Mouse (Mus musculus) neural tube, embryonic 12.5 days (tissue): ENCODE measurements around the gene Nrp2. TPM values are rescaled to one million over a fixed set of nuclear protein-coding genes. Genes with fewer than 3 reads are reported as not detected.

Source experiments
- ATAC-seq: fragments of 200-750 bp; cut with Nextera tagmentation; 2 replicates; pipeline ENCODE4 v1.8.0; 2017; ENCODE audit warnings: low read depth, mild to moderate bottlenecking, moderate TSS enrichment, moderate library complexity; ENCODE audit not compliant: low FRiP score
- H3K27ac ChIP-seq: fragments of 300-500 bp; sonication (generic); 2 replicates; pipeline ENCODE4 v1.5.1; 2016
- H3K27me3 ChIP-seq: fragments of 300-500 bp; sonication (generic); replicated peaks from 2 replicates; pipeline ENCODE4 v1.6.1; 2016; ENCODE audit warnings: mild to moderate bottlenecking
- H3K36me3 ChIP-seq: fragments of 300-500 bp; sonication (generic); 2 replicates; pipeline ENCODE4 v1.6.1; 2016; ENCODE audit warnings: mild to moderate bottlenecking
- H3K4me1 ChIP-seq: fragments of 300-500 bp; sonication (generic); 2 replicates; pipeline ENCODE4 v1.6.1; 2016
- H3K4me2 ChIP-seq: fragments of 300-500 bp; sonication (generic); replicated peaks from 2 replicates; pipeline ENCODE4 v1.6.1; 2016; ENCODE audit warnings: mild to moderate bottlenecking
- H3K4me3 ChIP-seq: fragments of 300-500 bp; sonication (generic); 2 replicates; pipeline ENCODE4 v1.5.1; 2016
- H3K9ac ChIP-seq: fragments of 300-500 bp; sonication (generic); 2 replicates; pipeline ENCODE4 v1.6.1; 2016; ENCODE audit warnings: mild to moderate bottlenecking
- H3K9me3 ChIP-seq: fragments of 300-500 bp; sonication (generic); 2 replicates; pipeline ENCODE4 v1.6.1; 2016; ENCODE audit warnings: mild to moderate bottlenecking
- WGBS: fragments of 180-500 bp; shearing (Covaris S2); methylation state at CpG from one replicate; pipeline ENCODE4 v1.1.7; 2016; 5-methylcytosine and 5-hydroxymethylcytosine counted together
- polyA plus RNA-seq: library from polyadenylated mRNA; unstranded; fragments of >200 nt; fragmentation: Nextera tagmentation; extraction: Ambion mirVana; gene quantifications from 2 replicates; pipeline ENCODE4 v1.2.1, GENCODE M21; 2016

Nrp2 gene
- polyA plus RNA-seq, 1 experiment from 2014 or later, result 44.6 TPM

- ATAC-seq, result peak; percentile 94
- H3K27ac ChIP-seq, result peak overlapping the region; percentile 26
- H3K36me3 ChIP-seq, result no peaks in the 10 kb centered on the region
- 4% methylated on average over 8 of the region's 8 CpGs for WGBS
- H3K4me1 ChIP-seq, result peaks cover 18% of the 10 kb centered on the region
- H3K9me3 ChIP-seq, result no peaks in the 10 kb centered on the region
- no peak overlapping the region for H3K9ac ChIP-seq
- H3K4me2 ChIP-seq, result peak overlapping the region; percentile 40
- no peak overlapping the region for H3K4me3 ChIP-seq
- no peaks in the 10 kb centered on the region for H3K27me3 ChIP-seq
Observed at GRCm38 (mm10) chr1:62850990-62851940, 148.2 kb downstream of the Nrp2 start.

- WGBS, result 76% methylated on average over 9 of the region's 9 CpGs
- H3K27me3 ChIP-seq, result no peaks in the 10 kb centered on the region
- H3K4me3 ChIP-seq, result no peak overlapping the region
- H3K9me3 ChIP-seq, result no peaks in the 10 kb centered on the region
- no peak overlapping the region for H3K9ac ChIP-seq
- H3K36me3 ChIP-seq, result no peaks in the 10 kb centered on the region
- H3K4me2 ChIP-seq, result no peak overlapping the region
- no peak overlapping the region for H3K27ac ChIP-seq
- ATAC-seq, result no peak
- peaks cover 18% of the 10 kb centered on the region for H3K4me1 ChIP-seq
Observed at GRCm38 (mm10) chr1:62853362-62853761, 150.3 kb downstream of the Nrp2 start.

- Histone ChIP-seq H3K4me1 (peaks cover 18% of the 10 kb centered on the region), H3K4me2 (no peak overlapping the region), H3K9me3 (no peaks in the 10 kb centered on the region), H3K36me3 (no peaks in the 10 kb centered on the region), H3K27me3 (no peaks in the 10 kb centered on the region), H3K9ac (no peak overlapping the region), H3K4me3 (no peak overlapping the region), H3K27ac (no peak overlapping the region)
- ATAC-seq, result no peak
- 84% methylated on average over 4 of the region's 4 CpGs for WGBS
Observed at GRCm38 (mm10) chr1:62853996-62854395, 150.9 kb downstream of the Nrp2 start.

GRCm38 (mm10) chr1:62859098-62859497 is 156.0 kb downstream of the Nrp2 start:
- no peak overlapping the region for H3K27ac ChIP-seq
- H3K4me1 ChIP-seq, result peaks cover 7% of the 10 kb centered on the region
- no peaks in the 10 kb centered on the region for H3K9me3 ChIP-seq
- H3K4me3 ChIP-seq, result no peak overlapping the region
- 46% methylated on average over 2 of the region's 2 CpGs for WGBS
- H3K36me3 ChIP-seq, result no peaks in the 10 kb centered on the region
- H3K4me2 ChIP-seq, result no peak overlapping the region
- H3K27me3 ChIP-seq, result no peaks in the 10 kb centered on the region
- no peak for ATAC-seq
- no peak overlapping the region for H3K9ac ChIP-seq

- no peak overlapping the region for H3K4me2 ChIP-seq
- H3K9ac ChIP-seq, result no peak overlapping the region
- H3K4me3 ChIP-seq, result no peak overlapping the region
- peaks cover 7% of the 10 kb centered on the region for H3K4me1 ChIP-seq
- no peaks in the 10 kb centered on the region for H3K27me3 ChIP-seq
- no peak overlapping the region for H3K27ac ChIP-seq
- no peaks in the 10 kb centered on the region for H3K36me3 ChIP-seq
- H3K9me3 ChIP-seq, result no peaks in the 10 kb centered on the region
- ATAC-seq, result no peak
- 75% methylated on average over 9 of the region's 9 CpGs for WGBS
Observed at GRCm38 (mm10) chr1:62859556-62860300, 156.6 kb downstream of the Nrp2 start.

- no peaks in the 10 kb centered on the region for H3K27me3 ChIP-seq
- H3K4me2 ChIP-seq, result no peak overlapping the region
- H3K4me3 ChIP-seq, result no peak overlapping the region
- ATAC-seq, result no peak
- no peak overlapping the region for H3K9ac ChIP-seq
- WGBS, result 74% methylated on average over 5 of the region's 5 CpGs
- no peaks in the 10 kb centered on the region for H3K9me3 ChIP-seq
- H3K4me1 ChIP-seq, result peaks cover 7% of the 10 kb centered on the region
- no peaks in the 10 kb centered on the region for H3K36me3 ChIP-seq
- no peak overlapping the region for H3K27ac ChIP-seq
Observed at GRCm38 (mm10) chr1:62860327-62860726, 157.2 kb downstream of the Nrp2 start.

- WGBS, result 33% methylated on average over 5 of the region's 5 CpGs
- Histone ChIP-seq H3K9ac (no peak overlapping the region), H3K4me1 (peaks cover 7% of the 10 kb centered on the region), H3K4me3 (no peak overlapping the region), H3K4me2 (no peak overlapping the region), H3K9me3 (no peaks in the 10 kb centered on the region), H3K27me3 (no peaks in the 10 kb centered on the region), H3K36me3 (no peaks in the 10 kb centered on the region), H3K27ac (no peak overlapping the region)
- ATAC-seq, result no peak
Observed at GRCm38 (mm10) chr1:62860788-62861187, 157.7 kb downstream of the Nrp2 start.
